Comparison of ENCODE assay signal across 17 mouse cellular contexts in the genomic region with DNA sequence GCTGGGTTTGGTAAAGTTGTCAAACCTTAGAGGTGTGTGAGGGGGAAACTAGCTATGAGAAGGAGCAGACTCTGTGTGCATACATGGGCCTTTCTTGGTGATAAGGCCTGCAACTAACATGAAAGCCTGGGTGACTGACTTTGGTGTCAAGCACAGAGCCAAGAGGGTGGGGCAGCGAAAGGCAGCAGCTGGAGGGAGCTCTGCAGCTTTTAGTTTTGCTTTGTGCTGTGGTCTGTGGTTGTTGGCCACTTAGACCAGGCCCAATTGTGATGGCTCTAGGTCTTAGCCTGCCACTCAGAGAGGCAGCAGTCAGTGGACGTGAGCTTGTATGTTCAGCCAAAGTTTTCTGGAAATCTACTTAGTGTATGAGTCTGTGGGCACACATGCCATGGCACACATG. TPM values are rescaled to one million over a fixed set of nuclear protein-coding genes. Genes with fewer than 3 reads are reported as not detected.
DNase-seq lines count a peak whose midpoint lies in the region; ATAC-seq and TF ChIP-seq lines count a peak whose summit lies in the region.
"Had no signal": no experiment of that assay in that cellular context is flagged by ENCODE, and none has a peak within 500 bp of the region (broad histone marks: within the 10 kb centered on the region; RNA-seq: fewer than 3 reads in every experiment).

No protein-coding gene starts in this region.

- WGBS in heart, embryonic 12.5 days: 92% methylated on average over 2 of the region's 2 CpGs
- whole genome bisulfite sequencing in midbrain, embryonic 15.5 days: 83% methylated on average over 2 of the region's 2 CpGs

- no peak for TF ChIP-seq POLR2A in bone marrow macrophage, adult 2 months (IDR thresholded peaks at IDR 0.05; ENCODE audit: borderline replicate concordance, low read depth, low read length)

- no peaks in the 10 kb centered on the region for H3K36me3 ChIP-seq in heart, embryonic 12.5 days
- no peaks in the 10 kb centered on the region for H3K36me3 ChIP-seq in midbrain, embryonic 15.5 days (replicated peaks)
- H3K36me3 ChIP-seq: embryonic facial prominence, embryonic 15.5 days; hindbrain, embryonic 10.5 days had no signal

- no peak overlapping the region for H3K4me2 ChIP-seq in heart, embryonic 12.5 days
- H3K4me2 ChIP-seq in midbrain, embryonic 15.5 days: no peak overlapping the region
- H3K4me2 ChIP-seq: embryonic facial prominence, embryonic 15.5 days had no signal

- peaks cover 12% of the 10 kb centered on the region for H3K4me1 ChIP-seq in heart, embryonic 12.5 days (replicated peaks)
- H3K4me1 ChIP-seq in bone marrow macrophage, adult 2 months (ENCODE audit: control insufficient read depth, insufficient read depth, low read length): peaks cover 40% of the 10 kb centered on the region
- H3K4me1 ChIP-seq in midbrain, embryonic 15.5 days: peaks cover 4% of the 10 kb centered on the region; the same call in 1 of the 2 replicates
- H3K4me1 ChIP-seq: embryonic facial prominence, embryonic 15.5 days; hindbrain, embryonic 10.5 days had no signal

- no peak overlapping the region for H3K9ac ChIP-seq in heart, embryonic 12.5 days
- no peak overlapping the region for H3K9ac ChIP-seq in midbrain, embryonic 15.5 days
- H3K9ac ChIP-seq: embryonic facial prominence, embryonic 15.5 days had no signal

- TF ChIP-seq CTCF in bone marrow macrophage, adult 2 months (IDR thresholded peaks at IDR 0.05; ENCODE audit: low read depth, low read length): no peak

- DNase-seq in heart, adult 18-20 months: peak; percentile 34 to 42
- peak; percentile 65 for DNase-seq in 416B (ENCODE audit: low read depth)
- no peak for DNase-seq in cerebellum, postnatal 10 days
- DNase-seq in kidney, adult 8-10 months: no peak
- DNase-seq: cerebellum, adult 11 months; kidney, postnatal 36 days; lung, postnatal 14 days; spleen, adult 18-20 months; thymus, postnatal 25 days had no signal

- 0 out of 2 replicates have a peak, but pooled peaks cover 5% of the 10 kb centered on the region for H3K9me3 ChIP-seq in heart, embryonic 12.5 days (replicated peaks)
- no peaks in the 10 kb centered on the region for H3K9me3 ChIP-seq in midbrain, embryonic 15.5 days
- H3K9me3 ChIP-seq: embryonic facial prominence, embryonic 15.5 days had no signal

- H3K27me3 ChIP-seq in heart, embryonic 12.5 days (replicated peaks): no peaks in the 10 kb centered on the region
- no peaks in the 10 kb centered on the region for H3K27me3 ChIP-seq in midbrain, embryonic 15.5 days (replicated peaks)
- H3K27me3 ChIP-seq: embryonic facial prominence, embryonic 15.5 days; Patski had no signal

- no peak overlapping the region for H3K4me3 ChIP-seq in heart, embryonic 12.5 days
- H3K4me3 ChIP-seq in bone marrow macrophage, adult 2 months (ENCODE audit: insufficient read depth, low read length): no peak overlapping the region
- H3K4me3 ChIP-seq in midbrain, embryonic 15.5 days: no peak overlapping the region
- H3K4me3 ChIP-seq: embryonic facial prominence, embryonic 15.5 days; hindbrain, embryonic 10.5 days had no signal

- ATAC-seq in heart, embryonic 12.5 days (ENCODE audit: insufficient number of reproducible peaks, low FRiP score): no peak
- peak; percentile 61 for ATAC-seq in megakaryocyte-erythroid progenitor cell, adult 5-6 weeks (replicated peaks; ENCODE audit: low FRiP score, low TSS enrichment, poor library complexity, severe bottlenecking)
- ATAC-seq in midbrain, embryonic 15.5 days (replicated peaks): no peak
- ATAC-seq: intestine, postnatal 0 days; Patski had no signal

- no peak overlapping the region for H3K27ac ChIP-seq in heart, embryonic 12.5 days (ENCODE audit: poor library complexity, severe bottlenecking)
- H3K27ac ChIP-seq in bone marrow macrophage, adult 2 months (ENCODE audit: insufficient read depth, low read depth, low read length): peak overlapping the region; percentile 53
- no peak overlapping the region for H3K27ac ChIP-seq in midbrain, embryonic 15.5 days
- H3K27ac ChIP-seq: embryonic facial prominence, embryonic 15.5 days; hindbrain, embryonic 10.5 days had no signal

RNA-seq across cellular contexts. Expression of gene Inpp4a, which starts 7.9 kb away (rescaled TPM):
- 10 to 100 TPM; 19.3 to 22.1 TPM for total RNA-seq in heart, adult 18-20 months (2021)
- polyA plus RNA-seq in heart, embryonic 12.5 days (2016; fragmentation: Nextera tagmentation; extraction: Ambion mirVana): 14.9 and 15.4 TPM in 2 replicates
- 40.1 and 40.7 TPM in 2 replicates for polyA plus RNA-seq in bone marrow macrophage, adult 2 months (2012; ENCODE audit: insufficient read depth, insufficient read length, missing spikeins)
- total RNA-seq in megakaryocyte-erythroid progenitor cell, adult 5-6 weeks (2014; fragmentation: Nextera tagmentation): 4.3 and 5.8 TPM in 2 replicates
- total RNA-seq in megakaryocyte-erythroid progenitor cell, adult 5-6 weeks (2017): 1.8 and 2.1 TPM in 2 replicates
- 74.6 and 77.4 TPM in 2 replicates for polyA plus RNA-seq in midbrain, embryonic 15.5 days (2015; fragmentation: Nextera tagmentation; extraction: Ambion mirVana)

Comparison
In these comparisons a context has a peak if more than half of its experiments do, and no peak if none do; other contexts are left out.
1. DNase-seq: peak in heart, adult 18-20 months (2 of 2) and 416B (single experiment); none in cerebellum, postnatal 10 days (0 of 2) and kidney, adult 8-10 months (0 of 2).